Mouse (Mus musculus) gastrocnemius, postnatal 36 days (tissue): Measurements from ENCODE around the gene Gzmm. TPM values are rescaled to one million over a fixed set of nuclear protein-coding genes. Genes with fewer than 3 reads are reported as not detected.

Experiments
- DNase-seq, 2 experiments: peaks; one replicate each; pipeline ENCODE4 v3.0.0; 2022
- intact Hi-C: fragments of 180-260 bp; cut with DNase I; formaldehyde crosslinking; loops from one replicate; pipeline ENCODE4 v1.15.1; 2025
- long read RNA-seq, 2 experiments: library from polyadenylated mRNA; stranded (forward); transcript quantifications; one replicate each; pipeline ENCODE4 v2.0.0; 2021
- total RNA-seq, 2 experiments: library from RNA; stranded (reverse); gene quantifications; 2 replicates each; pipeline ENCODE4 v1.2.3; 2021

Gzmm gene
- 1 to 10 TPM; 4.4 to 6.0 TPM for total RNA-seq
- long read RNA-seq, experiment 1, partial matches to known transcripts = 0 of 5 reads
- long read RNA-seq, experiment 1, other reads (novel, unspliced or antisense) = 5 of 5 reads
- long read RNA-seq, experiment 2, partial matches to known transcripts = 0 of 4 reads
- long read RNA-seq, experiment 2, other reads (novel, unspliced or antisense) = 4 of 4 reads

DNA sequence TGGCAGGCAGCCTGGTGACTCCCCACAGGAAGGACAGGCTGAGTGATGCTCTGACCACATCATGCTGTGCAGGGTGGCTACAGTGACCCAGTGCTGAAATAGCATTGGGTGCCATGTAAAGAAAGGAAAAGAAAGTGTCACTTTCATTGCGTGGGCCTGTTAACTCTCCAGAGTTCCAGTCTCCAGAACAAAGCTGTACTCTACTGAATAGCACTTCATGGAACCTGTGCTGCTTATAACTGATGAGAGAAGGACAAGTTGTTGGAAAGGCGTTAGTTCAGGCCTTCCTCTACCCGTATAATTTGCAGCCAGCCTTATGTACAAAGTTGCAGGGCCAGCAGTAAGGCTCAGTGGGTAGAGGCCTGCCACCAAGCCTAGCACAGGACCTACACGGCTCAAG is at the start of gene Gzmm:
Gene Gzmm (plus strand): TSS at position 301 of the 400 bp plus-strand sequence.
- intact Hi-C loops = no loop called here
- no peak for DNase-seq

DNA sequence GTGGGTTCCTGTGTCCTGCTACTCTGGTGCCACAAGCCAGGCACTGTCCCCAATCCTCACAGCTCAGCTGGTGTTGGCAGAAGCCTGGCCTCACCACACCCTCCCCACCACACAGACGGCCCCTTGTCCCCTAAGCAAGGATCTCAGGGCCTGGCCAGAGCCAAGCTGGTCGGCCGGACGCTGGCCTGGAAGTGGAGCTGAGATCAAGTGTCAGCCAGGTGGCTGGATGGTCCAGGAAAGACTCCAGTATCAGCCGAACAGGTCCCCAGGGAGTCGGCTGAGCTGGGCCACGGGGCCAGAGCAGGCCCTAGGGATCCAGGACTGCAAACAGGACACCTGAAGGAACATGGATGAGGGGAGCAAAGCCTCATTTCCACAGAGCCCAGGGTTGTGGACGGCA is 43.1 kb upstream of the Gzmm start, which contains the start of gene Odf3l2:
Gene Odf3l2 (minus strand): TSS at position 28 of the 400 bp plus-strand sequence.
- DNase-seq = peak; percentile 53 to 72
- intact Hi-C loops = no loop called here

DNA sequence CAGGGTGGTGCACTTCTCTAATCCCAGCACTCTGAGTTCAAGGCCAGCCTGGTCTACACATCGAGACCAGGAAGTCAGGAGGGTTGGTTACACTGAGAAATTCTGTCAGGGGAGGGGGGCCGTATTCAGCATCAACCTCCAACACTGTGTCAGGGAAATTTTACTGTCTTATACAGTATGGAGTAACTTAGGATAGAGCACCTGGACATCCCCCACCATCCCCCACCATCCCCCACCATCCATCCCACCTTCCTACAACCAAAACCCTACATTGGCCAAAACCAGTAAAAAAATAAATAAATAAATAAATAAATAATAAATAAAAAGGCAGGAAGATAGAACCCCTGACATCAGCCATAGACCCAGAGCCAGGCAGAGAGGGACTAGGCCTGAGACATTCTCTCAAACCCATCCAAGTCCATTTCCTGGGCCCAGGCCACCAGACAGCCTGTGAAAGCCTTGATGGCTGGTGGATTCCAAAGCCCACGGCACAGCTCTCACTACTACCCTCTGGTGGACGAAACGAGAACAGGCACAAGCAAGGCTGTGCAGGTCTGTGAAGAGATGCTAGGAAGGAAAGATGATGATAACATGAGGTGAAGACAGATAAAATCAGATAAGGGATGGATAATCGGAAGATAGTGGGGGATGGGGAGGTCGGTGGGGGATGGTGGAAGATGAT is 39.6 kb upstream of the Gzmm start:
- intact Hi-C loops = loop anchor here (2.0 kb wide), 1 partner anchor 50 kb away; no protein-coding TSS in a partner anchor
- DNase-seq = peak; percentile 51 to 77

DNA sequence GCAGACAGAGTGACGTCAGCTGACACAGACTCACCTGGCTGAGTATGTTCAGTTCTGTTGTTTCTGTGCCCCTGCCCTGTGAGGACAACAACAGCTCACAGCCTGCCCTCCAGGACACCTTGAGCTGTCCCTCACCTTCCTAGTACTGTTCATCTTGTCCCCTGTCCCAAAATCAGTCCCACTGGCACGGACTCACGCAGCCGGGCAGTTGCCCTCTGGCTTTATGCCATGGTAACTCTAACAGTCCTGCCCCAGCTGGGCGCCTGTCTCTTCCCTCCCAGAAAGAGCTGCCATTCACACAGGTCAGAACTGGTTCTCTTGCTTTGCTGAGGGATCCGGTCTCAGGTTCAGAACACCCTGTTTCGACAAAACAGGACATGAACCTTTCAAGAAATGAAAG is 36.0 kb upstream of the Gzmm start:
- intact Hi-C loops = no loop called here
- peak; percentile 34 to 45 for DNase-seq

DNA sequence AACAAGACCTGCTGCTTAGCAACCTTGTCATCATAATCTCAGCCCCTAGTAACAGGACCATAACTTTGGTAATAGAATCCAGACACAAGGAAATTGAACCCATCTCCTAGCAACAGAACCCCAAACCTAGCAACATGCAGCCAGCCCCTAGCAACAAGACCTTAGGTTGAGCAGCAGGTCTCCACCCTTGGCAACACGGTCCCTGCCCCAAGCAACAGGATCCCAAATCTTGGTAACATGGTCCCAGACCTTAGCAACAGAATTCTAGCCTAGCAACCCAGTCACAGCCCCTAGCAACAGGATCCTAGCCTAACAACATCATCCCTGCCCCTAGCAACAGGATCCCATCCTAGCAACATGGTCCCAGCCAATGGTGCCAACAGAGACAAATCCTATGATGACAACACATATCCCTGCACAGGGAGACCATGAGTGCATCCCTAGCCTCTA is 33.8 kb upstream of the Gzmm start:
- no peak for DNase-seq
- intact Hi-C loops = no loop called here

DNA sequence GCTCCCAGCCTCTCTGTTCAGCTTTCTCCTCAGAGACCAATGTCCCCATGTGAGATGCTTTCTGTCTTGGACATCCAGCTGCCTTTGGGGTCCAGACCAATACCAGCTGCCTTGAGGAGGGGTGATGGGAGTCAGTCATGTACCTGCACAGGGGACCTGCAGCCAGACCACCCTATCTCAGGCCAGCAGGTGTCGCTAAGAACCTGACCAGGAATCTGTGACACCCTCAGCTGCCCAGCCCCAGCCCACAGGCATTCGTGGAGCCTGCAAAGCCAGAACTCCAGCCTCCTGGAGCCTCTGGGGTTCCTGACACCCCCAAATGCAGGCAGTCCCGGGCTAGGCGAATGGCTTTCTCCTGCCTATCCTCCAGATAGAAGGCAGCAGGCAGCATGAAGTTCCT is 30.0 kb upstream of the Gzmm start:
- intact Hi-C loops = no loop called here
- DNase-seq = no peak

DNA sequence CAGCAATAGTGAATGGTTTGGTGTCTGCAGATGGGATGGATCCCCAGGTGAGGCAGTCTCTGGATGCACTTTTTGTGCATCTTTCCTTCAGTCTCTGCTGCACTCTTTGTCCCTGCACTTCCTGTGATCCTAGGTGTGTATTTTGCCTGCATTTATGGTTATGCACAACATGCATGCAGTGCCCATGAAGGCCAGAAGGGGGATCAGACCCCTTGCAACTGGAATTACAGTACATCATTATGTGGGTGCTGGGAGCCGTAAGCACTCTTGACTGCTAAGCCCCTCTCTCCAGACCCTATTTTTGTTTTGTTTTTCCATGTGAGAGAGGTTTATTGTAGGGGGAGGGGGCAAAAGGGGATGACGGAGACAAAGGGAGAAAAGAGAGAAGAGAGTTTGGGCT is 28.5 kb upstream of the Gzmm start:
- intact Hi-C loops = no loop called here
- no peak for DNase-seq

DNA sequence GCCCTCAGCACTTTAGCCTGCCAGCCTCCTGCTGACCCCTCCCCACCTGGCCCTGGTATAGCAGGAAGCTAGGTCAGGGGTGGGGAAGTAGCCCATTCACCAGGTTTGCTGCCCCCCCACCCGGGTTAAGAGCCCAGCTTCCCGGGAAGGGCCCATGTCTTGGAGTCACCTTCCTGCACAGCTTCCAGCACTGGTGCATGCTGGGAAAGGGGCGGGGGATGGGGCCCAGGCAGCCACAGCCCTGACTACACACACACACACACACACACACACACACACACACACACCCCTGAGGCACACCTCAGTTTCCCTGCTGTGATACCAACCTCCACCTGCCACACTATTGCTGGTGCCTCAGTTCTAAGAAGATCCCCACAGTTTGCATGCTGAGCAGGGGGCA is 27.0 kb upstream of the Gzmm start:
- intact Hi-C loops = no loop called here
- no peak for DNase-seq

DNA sequence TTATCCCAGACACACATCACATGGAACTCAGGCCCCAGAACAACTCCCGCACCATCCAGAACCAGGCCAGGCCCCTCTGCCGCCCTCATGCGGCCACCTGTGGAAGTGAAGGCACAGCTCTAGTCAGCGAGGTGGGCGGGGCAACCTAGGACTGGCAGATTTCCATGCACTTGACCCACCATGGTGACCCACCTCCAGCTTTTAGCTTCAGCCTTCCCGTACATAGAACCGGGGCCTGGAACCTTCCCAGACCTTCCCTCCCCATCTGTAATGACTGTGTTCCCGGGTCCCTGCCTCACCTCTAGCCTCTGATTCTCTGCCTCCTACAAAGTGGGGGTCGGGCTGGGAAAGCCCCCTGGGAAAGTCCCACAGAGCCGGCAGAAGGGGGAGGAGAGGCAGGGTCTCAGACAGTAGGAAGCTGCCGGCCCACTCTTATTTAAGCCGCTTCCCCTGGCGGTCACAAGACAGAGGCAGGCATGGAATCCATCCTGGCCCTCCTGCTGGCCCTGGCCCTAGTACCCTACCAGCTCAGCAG is 24.6 kb upstream of the Gzmm start, which contains the start of gene Madcam1:
Gene Madcam1 (plus strand): TSS at position 429 of the 535 bp plus-strand sequence.
- peak in 1 of 2 experiments; percentile 56 for DNase-seq
- intact Hi-C loops = no loop called here

DNA sequence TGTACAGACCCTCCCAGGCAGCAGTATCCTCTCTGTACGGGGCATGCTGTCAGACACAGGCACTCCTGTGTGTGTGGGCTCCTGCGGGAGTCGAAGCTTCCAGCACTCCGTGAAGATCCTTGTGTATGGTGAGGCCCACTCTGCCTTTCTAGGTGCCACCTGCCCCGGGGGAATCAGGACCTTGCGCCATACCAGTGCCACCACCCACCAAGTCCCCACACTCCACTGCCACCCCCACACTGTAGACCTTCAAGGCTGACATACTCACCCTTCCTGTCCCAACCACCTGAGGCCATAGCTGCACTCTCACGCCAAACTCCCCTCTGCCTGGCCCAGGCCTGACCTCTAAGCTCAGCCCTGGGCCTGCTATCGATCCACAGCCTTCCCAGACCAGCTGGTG is 23.8 kb upstream of the Gzmm start:
- no peak for DNase-seq
- intact Hi-C loops = no loop called here

DNA sequence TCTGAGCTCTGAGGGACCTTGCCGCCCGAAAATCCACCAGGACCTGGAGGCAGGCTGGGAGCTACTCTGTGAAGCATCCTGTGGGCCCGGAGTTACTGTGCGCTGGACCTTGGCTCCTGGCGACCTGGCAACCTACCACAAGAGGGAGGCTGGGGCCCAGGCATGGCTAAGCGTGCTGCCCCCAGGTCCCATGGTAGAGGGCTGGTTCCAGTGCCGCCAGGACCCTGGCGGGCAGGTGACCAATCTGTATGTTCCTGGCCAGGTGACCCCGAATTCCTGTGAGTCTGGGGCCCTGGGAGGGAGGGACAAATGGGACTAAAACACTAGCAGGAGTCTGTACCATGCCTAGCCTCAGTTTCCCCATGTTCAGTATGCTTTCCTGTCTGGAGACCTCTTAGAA is 22.3 kb upstream of the Gzmm start:
- intact Hi-C loops = loop anchor here (1.0 kb wide), 1 partner anchor 75 kb away; no protein-coding TSS in a partner anchor
- DNase-seq = no peak

DNA sequence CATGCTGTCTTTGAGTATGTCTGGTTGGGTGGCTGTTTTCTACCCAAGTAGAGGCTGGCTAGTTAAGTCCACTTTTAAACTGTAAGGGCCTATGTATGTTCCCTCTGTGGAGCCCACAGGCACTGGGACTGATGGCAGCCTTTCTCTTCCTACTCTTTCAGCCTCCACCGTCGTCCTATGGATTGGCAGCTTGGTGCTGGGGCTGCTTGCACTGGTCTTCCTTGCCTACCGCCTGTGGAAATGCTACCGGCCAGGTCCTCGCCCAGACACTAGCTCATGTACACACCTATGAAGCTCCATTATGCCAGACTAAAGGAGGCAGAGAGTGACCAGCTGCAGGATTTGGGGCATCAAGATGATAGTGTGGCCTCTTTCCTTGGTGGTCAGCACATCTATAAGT is 20.7 kb upstream of the Gzmm start:
- intact Hi-C loops = loop anchor here (1.0 kb wide), 1 partner anchor 73 kb away; no protein-coding TSS in a partner anchor
- no peak for DNase-seq

DNA sequence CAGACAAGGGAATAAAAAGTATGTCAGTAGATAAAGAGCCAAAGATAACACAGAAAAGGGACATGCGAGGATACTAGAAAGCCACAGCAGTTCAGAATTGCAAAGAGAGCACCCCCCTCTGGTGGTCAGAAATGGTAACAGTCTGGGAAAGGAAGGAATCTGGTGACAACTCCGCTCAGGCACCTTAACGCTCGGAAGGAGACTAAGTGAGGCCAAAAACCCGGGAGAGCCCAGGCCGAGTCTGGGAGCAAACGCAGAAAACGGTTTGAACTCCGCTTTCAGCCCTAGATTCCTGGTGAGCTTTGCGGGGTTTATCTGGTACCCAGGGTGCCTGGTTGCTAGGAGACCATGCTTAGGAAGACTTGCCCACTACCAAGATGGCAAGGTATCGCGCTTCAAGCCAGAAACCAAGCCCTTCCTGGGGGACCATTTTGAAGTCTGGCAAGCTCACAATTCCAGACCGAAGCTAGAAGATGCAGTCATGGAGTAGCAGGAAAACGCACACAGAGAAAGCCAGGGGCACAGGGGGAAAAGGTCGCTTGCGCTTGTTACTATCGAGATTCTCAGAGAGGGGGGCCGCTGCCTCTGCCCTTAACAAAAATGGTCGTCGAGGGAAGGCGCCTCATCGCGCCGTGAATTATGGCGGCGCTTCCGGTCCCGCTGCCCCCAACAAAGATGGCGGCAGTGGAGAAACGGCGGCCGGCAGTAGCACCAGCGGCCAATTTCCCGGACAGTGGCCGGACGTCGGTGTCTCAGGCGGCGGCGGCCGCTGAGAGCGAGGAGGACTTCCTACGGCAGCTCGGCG is 19.8 kb upstream of the Gzmm start, which contains the start of gene Tpgs1:
Gene Tpgs1 (plus strand): TSS at position 599 of the 805 bp plus-strand sequence.
- peak; percentile 81 to 92 for DNase-seq

DNA sequence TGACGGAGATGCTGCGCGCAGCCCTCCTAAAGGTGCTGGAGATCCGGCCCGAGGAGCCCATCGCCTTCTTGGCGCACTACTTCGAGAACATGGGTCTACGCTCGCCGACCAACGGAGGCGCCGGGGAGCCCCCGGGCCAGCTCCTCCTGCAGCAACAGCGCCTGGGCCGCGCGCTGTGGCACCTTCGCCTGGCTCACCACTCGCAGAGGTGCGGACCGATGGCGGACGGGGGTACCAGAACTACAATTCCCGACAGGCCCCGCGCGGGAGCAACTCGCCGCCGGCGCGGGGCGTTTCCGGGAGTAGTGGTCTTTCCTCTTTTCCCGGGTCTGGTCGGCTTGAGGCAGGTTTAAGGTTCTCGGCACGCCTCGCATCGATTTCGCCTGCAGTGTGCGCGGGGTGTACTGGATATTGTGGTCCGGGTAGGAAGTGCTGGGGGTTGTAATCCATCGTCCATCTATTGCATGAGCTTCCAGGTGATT is 19.2 kb upstream of the Gzmm start:
- DNase-seq = peak; percentile 55 to 70
- intact Hi-C loops = no loop called here

More for the DNA sequence above, 19.8 kb upstream of the Gzmm start, which contains the start of gene Tpgs1:
- intact Hi-C loops = loop anchor here (1.0 kb wide), 1 partner anchor 74 kb away; no protein-coding TSS in a partner anchor

DNA sequence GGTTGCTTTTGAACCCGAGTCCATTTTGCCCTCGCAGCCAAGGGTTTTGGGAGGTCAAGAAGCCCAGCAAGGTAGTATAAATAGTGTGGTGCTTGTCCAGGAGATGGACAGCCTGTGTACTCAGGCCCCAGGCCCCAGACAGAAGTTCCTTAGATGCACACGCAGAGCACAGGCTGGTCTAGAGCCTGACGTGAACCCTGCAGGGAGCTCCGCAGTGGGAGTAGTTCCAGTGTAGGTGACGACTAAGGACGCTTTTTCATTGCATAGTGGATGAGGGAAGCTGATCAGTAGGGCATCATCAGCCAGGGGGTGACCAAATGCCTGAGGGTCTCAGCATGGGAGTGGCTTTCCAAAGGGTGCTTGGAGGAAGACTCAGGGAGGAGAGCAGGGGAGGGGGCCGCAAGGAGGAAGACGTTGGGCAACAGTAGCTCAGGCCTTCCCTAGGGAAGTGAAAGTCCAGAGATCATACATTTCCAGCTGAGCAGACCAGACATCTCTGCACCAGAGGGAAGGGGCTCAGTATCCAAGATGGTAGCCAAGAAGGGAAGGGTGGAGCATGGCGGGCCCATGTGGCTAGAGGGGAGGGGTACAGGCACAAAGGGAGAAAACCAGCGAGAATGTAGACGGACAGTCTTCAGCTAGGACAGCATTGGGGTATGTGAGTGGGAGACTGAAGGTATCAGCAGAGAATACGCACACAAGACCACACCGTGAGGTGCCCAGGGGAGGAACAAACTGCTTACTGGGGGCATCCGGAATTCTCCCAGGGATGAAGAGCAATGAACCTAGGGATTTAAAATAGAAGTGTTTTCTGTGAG is 18.5 kb upstream of the Gzmm start:
- intact Hi-C loops = no loop called here
- DNase-seq = no peak

DNA sequence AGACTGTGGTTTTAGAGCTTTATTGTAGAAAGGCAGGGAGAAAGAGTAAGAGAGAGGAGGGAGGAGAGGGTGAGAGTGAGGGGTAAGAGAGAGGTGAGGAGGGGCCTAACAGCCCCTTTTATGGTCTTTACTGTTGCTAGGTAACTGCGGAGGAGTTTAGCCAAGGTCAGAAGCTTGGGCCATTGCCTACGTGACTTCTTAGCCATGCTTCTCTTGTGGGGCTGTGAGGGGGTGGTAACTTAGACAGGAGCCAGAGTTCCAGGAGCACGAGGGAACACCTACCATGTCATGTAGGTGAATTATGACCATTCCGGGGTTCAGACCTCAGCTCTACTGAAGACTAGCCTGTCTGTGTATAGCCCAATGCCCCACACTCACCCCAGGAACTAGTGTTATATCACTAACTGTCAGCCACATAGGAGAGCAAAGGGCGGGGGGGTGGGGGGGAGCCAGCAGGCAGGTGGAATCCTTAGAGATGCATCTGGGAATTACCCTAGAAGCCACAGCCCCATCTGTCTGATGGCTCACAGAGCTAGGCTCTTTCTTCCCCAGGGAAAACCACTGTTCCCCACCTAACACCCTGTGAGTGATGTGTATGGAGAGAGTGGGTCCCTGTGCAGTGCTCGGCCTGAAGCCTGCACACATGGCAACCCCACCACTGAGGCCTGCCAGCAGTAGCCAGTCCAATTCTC is 17.3 kb upstream of the Gzmm start:
- intact Hi-C loops = no loop called here
- no peak for DNase-seq

DNA sequence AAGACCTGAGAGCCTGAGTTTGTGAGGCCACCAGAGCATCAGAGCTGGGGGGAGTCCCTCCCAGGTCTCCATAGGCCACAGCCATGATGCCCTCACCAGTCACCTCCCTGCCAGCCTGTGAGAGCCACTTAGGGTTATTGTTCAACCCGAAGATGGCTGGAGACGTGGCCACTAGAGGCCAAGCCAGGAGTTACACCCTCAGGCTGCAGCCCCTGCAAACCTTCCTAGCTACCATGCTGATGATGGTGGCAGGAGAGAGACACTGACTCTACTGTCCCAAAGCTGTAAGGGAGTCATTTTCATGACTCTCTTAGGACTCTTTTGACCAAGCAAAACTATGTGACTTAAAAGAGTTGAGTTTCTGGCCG is 16.7 kb upstream of the Gzmm start:
- no peak for DNase-seq
- intact Hi-C loops = no loop called here

DNA sequence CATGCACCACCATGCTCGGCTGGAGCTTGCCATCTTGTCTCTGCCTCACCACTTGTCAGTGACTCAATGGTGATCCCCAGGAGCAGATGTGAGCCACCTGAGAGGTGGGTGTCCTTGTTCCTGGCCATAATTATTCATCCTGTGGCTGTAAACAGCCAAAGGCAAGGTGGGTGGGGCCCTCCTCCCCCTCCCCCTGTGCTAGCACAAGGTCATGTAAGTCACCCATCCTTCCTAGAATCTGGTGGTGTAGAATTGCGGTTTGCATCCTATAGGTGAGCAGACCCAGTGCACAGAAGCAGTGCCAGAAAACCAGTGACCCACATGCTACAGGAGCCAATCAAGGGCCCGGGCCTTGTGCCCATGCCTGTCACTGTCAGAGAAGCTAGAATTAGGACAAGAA is 15.8 kb upstream of the Gzmm start:
- intact Hi-C loops = no loop called here
- no peak for DNase-seq

DNA sequence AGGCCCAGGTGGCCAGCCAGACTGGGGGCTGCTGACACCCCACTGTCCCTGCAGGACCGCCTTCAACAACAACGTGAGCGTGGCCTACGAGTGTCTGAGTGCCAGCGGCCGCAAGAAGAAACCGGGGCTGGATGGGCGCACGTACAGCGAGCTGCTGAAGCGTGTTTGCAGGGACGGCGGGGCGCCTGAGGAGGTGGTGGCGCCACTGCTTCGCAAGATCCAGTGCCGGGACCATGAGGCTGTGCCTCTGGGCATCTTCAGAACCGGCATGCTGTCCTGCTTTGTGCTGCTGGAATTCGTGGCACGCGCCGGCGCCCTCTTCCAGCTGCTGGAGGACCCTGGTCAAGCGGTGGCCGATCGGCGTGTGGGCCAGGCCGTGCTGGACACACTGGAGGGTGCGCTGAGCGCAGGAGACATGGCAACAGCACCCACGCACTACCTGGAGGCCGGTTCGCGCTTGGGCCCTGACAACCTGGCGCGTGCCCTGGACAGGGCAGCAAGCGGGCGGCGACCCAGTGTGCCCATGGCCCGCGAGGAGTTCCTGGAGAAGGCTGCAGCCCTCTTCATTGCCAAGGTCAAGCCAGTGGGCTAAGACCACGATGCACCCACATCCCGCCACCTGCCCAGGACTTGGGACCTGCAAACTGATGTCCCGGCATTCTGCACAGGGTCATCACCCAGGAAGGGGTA is 13.3 kb upstream of the Gzmm start:
- intact Hi-C loops = no loop called here
- no peak for DNase-seq
